Mouse (Mus musculus): ENCODE measurements around the gene Gmeb2. TPM values are rescaled to one million over a fixed set of nuclear protein-coding genes. Genes with fewer than 3 reads are reported as not detected.

The Gmeb2 gene
- total RNA-seq (2014; fragmentation: Nextera tagmentation) (20.7 and 21.3 TPM in 2 replicates), total RNA-seq (2017) (8.5 and 9.4 TPM in 2 replicates)

DNA sequence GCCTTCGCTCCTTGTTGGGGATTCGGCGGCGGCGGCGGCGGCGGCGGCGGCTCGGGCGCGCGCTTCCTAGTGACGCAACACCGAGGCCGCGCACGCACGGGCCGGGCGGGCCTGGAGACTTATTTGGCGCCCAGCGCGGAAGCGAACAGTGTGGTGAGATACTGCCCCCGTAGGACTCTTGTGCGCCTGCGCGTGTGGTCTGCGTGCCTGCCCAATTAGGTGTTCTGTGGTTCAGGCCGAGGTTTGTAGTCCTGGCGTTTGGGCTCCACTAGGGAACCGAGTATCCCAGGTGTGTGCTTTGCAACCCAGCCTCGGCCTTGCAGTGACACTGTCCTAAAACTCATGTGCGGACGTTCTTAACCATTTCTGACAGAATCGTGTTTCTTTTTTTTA lies at the start of gene Gmeb2:
TSS of gene Gmeb2 (minus strand) at position 78 of the 393 bp plus-strand sequence.
- peak; percentile 94 for ATAC-seq (replicated peaks; ENCODE audit: low FRiP score, low TSS enrichment, poor library complexity, severe bottlenecking)

DNA sequence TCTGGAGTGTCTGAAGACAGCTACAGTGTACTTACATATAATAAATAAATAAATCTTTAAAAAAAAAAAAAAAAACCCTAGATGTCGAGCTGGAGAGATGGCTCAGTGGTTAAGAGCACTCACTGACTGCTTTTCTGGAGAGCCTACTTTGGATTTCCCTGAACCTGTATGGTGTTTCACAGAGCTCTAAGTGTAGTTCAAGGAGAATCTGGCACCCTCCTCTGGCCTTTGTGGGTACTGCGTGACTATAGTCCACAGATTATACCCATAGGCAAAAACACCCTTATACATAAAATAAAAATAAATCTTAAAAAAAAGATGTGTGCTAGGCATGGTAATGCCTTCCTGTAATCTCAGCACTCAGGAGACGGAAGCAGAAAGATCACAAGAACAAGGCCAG lies 46.2 kb upstream of the Gmeb2 start:
- peak; percentile 84 for ATAC-seq (replicated peaks; ENCODE audit: low FRiP score, low TSS enrichment, poor library complexity, severe bottlenecking)

DNA sequence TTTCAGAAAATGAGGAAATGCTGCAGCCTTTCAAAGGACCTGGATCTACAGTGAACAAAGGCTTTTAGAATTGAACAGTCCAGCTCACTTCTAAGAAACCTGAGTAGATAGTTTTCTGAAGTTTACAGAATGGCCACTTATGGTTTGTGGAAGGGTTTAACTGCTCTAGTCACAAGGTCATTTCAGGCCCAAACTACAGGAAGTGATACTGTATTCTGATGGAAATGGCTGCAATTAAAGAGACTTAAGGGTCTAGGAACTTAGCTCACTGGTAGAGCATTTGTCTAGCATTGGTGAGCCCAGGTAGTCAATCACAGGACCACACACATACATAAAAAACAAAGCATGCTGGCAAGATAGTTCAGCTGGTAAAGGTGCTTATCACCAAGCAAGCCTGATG lies 44.7 kb upstream of the Gmeb2 start:
- no peak for ATAC-seq (replicated peaks; ENCODE audit: low FRiP score, low TSS enrichment, poor library complexity, severe bottlenecking)

DNA sequence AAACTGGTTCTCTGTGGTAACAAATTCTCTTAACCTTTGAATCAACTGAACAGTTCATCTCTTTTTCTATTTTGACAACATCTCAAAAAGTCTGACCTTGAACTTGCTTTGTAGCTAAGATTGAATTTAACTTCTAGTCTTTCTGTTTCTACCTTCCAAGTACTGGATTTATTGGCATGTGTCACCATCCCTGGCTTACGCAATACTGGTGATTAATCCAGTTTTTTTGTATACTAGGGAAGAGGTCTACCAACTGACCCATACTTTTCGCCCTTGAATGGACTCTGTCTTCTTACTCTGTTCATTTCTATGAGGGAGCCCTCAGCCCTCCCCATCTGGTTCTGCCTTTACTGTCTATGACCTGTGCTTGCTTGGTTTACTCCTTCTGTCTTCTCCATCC lies 38.3 kb upstream of the Gmeb2 start:
- ATAC-seq (replicated peaks; ENCODE audit: low FRiP score, low TSS enrichment, poor library complexity, severe bottlenecking), result no peak

DNA sequence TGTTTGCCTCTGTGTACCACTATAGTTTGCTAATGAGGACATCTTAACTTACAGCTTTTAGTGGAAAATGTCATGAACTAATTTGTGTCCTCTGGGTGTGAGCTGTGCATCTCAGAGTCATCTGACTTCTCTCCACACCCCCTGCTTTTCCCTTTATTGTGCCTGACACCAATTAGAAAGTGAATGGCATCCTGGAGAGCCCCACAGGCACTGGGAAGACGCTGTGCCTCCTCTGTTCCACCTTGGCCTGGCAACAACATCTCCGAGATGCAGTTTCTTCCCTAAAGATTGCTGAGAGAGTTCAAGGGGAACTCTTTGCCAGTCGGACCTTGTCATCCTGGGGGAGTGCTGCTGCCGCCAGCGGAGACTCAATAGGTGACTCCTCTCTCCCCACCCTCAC lies 34.3 kb upstream of the Gmeb2 start:
- no peak for ATAC-seq (replicated peaks; ENCODE audit: low FRiP score, low TSS enrichment, poor library complexity, severe bottlenecking)

DNA sequence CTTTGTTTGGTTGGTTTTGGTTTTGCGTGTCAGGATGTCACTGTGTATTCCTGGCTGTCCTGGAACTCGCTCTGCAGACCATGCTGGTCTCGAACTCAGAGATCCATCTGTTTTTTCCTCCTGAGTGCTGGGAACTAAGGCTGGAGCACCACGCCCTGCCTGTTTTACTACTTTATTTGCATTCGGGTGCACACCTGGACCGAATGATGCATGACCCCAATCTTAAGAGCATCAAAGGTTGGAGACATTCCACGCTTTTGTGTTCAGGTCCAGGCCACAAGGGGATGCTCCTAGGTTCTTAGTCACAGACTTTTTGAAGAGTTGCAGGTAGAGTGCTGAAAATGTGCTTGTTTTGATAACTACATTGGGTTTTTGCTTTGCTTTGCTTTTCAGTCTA lies 32.3 kb upstream of the Gmeb2 start:
- ATAC-seq (replicated peaks; ENCODE audit: low FRiP score, low TSS enrichment, poor library complexity, severe bottlenecking), result 0 out of 2 replicates have a peak, but pooled peaks have one; percentile 1

DNA sequence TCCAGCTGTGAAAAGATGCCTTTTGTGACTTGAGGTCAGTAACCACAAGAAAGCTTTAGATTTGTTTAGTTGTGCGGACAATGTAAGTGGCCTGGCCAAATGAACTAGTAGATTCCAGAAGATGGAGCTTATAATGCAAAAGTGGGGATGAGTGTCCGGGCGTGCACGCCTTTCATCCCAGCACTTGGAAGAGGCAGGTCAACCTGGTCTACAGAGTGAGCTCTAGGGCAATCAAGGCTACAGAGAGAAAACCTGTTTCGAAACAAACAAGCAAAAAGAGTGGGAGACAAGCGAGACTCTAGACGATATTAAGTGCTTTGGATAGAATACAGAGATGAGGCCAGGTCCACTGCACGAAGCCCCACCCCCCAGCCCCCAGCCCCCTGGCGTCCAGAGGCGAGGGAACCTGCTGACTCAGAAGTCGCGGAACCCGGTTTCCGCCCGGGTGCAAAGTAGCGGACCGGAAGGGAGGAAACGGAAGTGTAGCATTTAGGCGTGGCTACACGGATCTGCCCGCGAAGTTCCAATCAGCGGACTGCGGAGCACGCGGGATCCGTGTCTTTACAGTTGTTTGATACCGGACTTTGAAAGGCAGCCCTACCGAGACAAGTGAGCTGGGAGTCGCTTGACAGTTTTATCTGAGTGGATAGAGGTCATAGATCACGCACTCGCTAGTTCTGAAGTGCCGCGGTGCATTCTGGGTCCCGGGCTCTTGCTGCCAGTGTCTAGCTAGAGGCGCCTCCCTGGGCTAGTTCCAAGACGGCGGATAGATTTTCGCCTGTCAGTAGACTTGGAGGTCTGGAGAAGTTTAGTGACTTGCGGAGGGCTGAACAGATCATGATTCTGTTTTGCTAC lies 31.6 kb upstream of the Gmeb2 start, which contains the start of gene Rtel1:
TSS of gene Rtel1 (plus strand) at position 492 of the 855 bp plus-strand sequence.
- peak; percentile 93 for ATAC-seq (replicated peaks; ENCODE audit: low FRiP score, low TSS enrichment, poor library complexity, severe bottlenecking)

DNA sequence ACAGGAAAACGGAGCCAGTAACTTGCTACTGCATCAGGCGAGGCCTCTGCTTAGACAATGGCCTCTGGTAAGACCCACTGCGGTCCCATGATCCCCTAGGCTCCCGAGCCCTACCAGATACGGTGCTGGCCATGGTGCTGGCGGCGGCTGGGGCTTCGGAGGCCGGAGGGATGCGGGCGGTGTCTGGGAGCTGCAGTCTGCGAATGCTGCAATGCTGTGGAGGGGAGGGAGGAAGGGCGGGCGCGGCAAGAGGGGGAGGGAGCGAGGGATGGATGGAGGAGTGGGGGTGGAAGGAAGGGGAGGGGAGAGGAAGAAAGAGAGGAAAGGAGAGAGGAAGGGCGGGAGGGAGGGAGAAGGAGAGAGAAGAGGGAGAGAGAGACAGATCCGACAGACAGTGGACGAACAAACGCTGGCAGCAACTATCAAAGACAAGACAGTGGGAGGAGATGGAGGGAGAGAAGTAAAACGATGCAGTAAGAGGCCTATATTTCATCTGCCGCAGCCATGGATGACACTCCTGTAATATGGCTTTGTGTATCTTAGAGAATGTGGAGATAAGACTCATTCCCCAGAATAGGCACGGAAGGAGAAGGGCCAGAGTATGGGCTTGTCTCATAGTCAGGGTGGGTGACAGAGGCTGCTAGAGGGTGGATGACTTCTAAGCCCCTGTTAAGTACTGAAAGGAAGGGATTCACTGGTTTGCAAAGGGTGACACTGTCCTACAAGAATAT lies 26.4 kb upstream of the Gmeb2 start, which contains the start of gene Stmn3:
TSS of gene Stmn3 (minus strand) at position 421 of the 731 bp plus-strand sequence.
- ATAC-seq (replicated peaks; ENCODE audit: low FRiP score, low TSS enrichment, poor library complexity, severe bottlenecking), result peak; percentile 87

DNA sequence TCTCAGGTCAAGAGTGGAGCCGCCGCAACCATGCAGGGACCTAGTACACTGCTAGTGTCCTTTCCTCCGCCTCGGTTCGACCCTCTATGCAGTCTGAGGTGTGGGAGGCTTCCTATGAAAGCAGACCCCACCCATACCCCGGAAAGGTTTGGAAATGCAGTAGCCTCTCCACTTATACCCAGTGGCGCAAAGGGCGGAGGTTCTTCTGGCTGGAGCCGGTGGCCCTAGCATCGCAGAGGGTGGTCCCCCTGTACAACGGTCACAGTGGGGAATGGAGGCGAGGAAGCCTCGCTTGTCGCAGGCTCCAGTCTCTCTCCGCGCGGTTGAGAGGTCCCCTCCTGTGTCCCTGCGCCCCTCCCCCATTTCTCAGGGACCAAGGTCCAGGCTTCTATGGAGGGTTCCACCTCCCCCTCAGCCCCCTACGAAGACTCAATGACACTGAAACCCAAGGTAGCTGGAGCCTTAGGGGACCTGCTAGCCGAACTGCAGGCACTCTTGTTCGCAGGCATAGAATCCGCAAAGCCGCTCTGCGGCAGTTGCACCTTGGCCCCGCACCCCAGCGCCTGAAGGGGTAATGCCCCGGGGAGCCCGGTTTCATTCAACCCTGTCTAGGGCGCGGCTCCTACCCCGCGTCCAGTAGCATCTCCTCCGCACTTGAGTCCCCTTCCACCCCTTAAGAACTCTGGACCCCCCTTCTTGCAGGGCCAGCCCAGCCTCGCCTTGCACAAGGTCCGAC lies 25.7 kb upstream of the Gmeb2 start:
- ATAC-seq (replicated peaks; ENCODE audit: low FRiP score, low TSS enrichment, poor library complexity, severe bottlenecking), result peak; percentile 34

DNA sequence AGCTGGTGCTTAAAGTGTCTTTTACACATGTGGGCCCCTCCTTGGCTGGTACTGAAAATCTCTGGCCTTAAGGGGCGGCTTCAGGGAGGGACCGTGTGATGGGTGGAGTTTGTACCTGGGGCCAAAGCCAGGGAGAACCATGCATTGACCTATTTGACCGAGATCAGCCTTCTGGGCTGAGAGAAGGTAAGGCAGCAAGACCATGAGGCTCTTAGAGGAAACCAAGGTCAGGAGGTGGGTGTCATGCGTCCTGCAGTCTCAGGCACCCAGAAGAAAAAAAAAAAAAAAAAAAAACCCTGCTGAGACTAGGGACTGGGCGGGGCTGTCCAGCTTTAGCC lies 25.1 kb upstream of the Gmeb2 start:
- ATAC-seq (replicated peaks; ENCODE audit: low FRiP score, low TSS enrichment, poor library complexity, severe bottlenecking), result no peak

DNA sequence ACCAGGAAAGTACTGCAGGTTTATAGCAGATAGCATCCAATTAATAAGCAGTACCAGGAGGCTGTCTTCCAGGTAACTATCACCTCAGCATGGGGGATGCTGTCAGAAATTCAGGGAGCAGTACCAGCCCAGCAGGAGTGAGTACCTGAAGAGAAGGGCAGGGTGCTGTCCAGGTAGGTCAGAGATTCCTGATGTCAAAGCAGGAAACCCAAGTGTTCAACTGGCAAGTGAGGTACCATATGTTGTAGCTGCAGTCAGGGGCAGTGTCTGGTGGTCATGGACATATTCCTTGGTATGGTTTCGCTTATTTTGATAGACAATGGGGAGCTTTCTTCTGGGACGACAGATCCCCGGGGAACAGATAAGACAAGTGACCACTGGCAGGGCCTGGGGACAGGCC lies 24.6 kb upstream of the Gmeb2 start:
- ATAC-seq (replicated peaks; ENCODE audit: low FRiP score, low TSS enrichment, poor library complexity, severe bottlenecking), result no peak

DNA sequence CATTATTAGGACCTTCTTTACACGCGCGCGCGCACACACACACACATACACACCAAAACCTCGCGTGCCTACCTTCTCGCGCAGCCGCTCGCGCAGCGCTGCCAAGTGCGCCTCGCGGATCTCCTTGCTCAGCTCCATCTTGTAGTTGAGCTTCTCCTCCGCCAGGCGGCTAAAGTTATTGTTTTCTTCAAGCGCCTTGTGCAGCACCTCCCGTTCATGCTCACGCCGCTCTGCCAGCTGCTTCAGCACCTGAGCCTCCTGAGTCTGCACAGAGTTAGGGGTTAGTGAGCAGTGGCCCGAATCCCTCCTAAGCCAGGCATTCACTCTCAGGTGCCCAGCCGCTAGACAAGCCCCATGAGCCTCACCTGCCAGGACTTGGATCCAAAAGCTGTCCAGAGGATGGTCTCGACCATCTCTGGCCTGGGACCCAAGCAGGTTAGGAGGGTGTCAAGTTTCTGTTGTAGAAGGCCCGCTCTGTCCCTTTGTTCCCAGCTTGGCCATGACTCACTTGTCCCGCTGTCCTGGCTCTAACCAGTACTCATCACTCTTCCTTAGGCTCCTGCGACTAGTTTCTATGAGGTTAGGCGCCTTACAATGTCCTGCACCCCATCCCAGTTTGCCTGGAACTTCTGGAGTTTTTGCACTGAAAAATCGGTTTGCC lies 19.4 kb upstream of the Gmeb2 start:
- ATAC-seq (replicated peaks; ENCODE audit: low FRiP score, low TSS enrichment, poor library complexity, severe bottlenecking), result peak; percentile 82

DNA sequence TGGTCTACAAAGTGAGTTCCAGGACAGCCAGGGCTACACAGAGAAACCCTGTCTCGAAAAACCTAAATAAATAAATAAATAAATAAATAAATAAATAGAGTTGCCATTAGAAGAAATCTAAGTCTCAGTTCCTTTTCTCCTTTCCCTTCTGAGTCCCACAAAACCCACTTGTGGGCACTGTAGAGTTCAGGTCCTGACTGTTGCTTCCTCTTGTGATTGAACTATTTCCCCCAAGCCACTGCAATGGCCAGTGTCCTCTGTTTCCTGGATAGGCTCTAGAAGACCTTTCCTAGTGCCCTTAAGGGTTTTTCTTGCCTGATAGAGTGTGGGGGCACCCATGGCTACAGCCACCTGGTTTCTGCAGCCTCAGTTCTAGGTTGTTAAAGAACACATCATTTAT lies 17.1 kb upstream of the Gmeb2 start:
- no peak for ATAC-seq (replicated peaks; ENCODE audit: low FRiP score, low TSS enrichment, poor library complexity, severe bottlenecking)

DNA sequence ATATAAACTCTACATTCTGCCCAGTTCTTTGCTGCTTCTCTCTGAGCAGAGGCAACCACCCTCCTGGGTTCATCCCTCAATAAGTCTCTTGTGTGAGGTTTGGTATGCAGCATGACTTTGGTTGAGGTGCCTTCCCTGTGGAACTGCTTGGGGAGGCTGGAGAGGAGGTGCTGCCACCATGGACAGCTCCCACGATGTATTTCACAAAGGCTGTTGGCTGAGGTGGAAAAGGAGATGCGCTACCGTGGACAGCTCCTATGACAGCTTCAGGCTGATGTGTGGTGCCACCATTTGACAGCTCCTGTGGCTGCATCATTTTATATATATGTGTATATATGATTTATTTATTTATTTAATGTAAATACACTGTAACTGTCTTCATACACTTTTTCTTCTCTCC lies 14.2 kb upstream of the Gmeb2 start:
- peak; percentile 80 for ATAC-seq (replicated peaks; ENCODE audit: low FRiP score, low TSS enrichment, poor library complexity, severe bottlenecking)

DNA sequence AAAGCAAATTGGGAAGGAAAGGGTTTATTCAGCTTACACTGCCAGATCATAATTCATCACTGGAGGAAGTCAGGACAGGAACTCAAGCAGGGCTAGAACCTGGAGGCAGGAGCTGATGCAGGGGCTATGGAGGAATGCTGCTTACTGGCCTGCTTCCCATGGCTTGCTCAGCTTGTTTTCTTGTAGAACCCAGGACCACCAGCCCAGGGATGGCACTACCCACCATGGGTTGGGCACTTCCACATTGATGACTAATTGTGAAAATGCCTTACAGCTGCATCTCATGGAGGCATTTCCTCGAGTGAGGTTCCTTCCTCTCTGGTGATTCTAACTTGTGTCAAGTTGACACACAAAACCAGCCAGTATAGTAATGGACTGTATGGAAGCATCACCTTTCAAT lies 3.1 kb upstream of the Gmeb2 start:
- ATAC-seq (replicated peaks; ENCODE audit: low FRiP score, low TSS enrichment, poor library complexity, severe bottlenecking), result no peak

DNA sequence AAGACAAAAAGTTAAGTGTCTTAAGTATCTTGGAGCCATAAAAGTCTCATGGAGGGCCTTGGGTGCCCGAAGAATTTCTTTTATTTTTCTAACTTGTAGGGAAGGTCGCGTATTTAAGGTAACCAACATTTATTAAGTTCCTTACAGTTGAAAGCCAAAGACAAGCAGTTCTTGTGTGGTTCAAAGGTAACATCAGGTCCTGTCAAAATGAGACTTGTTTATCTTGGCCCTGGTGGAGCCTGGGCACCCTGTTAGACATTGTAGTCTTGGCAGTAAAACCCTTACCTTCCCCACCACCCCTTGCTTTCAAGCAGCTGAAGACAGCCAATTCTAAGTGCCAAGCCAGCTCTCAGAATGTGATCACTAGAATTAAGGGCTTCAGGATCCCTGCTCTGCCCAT lies 856 bp upstream of the Gmeb2 start:
- no peak for ATAC-seq (replicated peaks; ENCODE audit: low FRiP score, low TSS enrichment, poor library complexity, severe bottlenecking)

DNA sequence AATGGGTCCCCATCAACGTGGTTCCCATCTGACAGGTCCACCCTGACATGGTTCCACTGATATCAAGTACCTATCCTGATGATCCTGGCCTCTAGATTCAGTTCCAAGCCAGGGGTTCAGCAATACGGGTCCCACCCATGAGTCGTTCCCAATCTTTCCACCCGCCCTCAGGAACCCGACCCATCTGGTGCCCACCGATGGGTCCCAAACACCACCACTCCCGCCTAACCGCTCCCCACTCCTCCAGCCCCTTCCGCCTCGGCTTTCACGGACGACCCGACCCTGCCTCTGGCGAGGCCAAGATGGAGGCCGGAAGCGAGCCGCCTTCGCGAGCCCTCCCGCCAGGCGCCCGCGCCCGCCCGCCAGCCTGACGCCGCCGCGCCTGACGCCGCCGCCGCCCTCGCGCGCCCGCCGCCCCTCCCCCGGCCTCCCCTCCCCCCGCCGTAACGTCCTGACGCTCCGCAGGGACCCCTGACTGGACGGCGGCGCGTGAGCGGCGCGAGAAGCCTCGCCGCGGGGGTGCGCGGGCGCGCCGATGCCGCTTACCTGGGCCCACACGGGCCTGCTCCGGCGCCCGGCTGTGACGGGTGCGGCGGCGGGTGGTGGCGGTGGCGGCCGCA lies 387 bp downstream of the Gmeb2 start:
- ATAC-seq (replicated peaks; ENCODE audit: low FRiP score, low TSS enrichment, poor library complexity, severe bottlenecking), result peak; percentile 57

DNA sequence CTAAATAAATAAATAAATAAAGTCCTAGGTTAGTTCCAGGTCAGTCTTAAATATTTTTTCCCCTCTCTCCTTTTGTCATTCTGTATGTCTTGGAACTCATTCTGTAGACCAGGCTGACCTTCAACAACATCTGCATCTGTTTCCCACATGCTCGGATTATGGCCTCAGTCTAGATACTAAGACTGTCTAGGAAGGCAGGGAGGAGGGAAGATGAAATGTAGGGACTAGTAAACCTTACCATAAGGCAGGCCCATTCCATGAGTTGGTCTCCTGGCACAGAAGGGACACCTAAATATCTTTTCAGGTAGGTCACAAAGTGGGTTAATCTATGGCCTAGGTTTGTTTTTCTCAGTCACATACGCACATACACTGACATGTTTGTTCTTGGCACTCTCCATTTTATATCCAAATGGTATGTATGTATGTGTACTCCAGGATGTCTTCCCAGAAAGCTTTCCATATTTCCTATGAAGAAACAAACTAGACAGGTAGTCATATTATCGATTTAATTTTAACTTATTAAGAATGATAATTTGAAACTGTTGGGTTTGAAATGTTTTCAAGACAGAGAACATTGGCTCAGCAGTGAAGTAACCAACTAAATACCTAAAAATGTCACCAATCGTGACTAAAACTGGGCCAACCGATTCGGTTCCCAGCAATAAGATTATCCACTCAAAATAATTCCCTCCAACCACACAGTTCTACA lies 1.1 kb downstream of the Gmeb2 start:
- no peak for ATAC-seq (replicated peaks; ENCODE audit: low FRiP score, low TSS enrichment, poor library complexity, severe bottlenecking)

DNA sequence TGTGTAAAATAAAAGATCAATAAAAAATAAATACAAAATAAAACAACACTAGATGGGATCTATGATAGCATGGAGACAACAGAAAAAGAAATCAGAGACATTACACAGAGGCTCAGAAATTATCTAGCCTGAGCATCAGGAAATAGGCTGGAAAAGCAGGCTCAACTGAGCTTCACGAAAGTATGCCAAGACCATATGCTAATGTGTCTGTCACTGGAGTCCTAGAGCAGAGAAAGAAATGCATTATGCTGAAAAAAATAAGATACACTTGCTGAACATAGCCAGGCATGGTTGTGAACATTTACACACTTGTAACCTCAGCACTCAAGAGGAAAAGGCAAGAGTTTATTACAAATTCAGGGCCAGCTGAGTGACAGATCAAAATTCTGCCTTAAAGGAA lies 7.9 kb downstream of the Gmeb2 start:
- ATAC-seq (replicated peaks; ENCODE audit: low FRiP score, low TSS enrichment, poor library complexity, severe bottlenecking), result no peak
